Mouse (Mus musculus): Measurements from ENCODE around the gene Phactr2. TPM values are rescaled to one million over a fixed set of nuclear protein-coding genes. Genes with fewer than 3 reads are reported as not detected.

Phactr2 gene
- total and polyA plus RNA-seq, 3 experiments: 0.08 to 0.49 (median 0.31) TPM

GRCm38 (mm10) chr10:13333781-13334180, 140.4 kb downstream of the Phactr2 start:
- no peaks in the 10 kb centered on the region for H3K36me3 ChIP-seq (replicated peaks in 1 of 2; ENCODE audit: control insufficient read depth in 1 of 2, insufficient read depth in 1 of 2, low read length in 1 of 2)
- no peaks in the 10 kb centered on the region for H3K9me3 ChIP-seq (replicated peaks; ENCODE audit: low read length)
- H3K27ac ChIP-seq (ENCODE audit: insufficient read depth, low read depth): no peak overlapping the region
- no peak overlapping the region for H3K4me2 ChIP-seq (ENCODE audit: insufficient read depth, low read depth, poor library complexity, severe bottlenecking)
- no peaks in the 10 kb centered on the region for H3K79me2 ChIP-seq (replicated peaks; ENCODE audit: control insufficient read depth, extremely low read depth, insufficient read depth, poor library complexity, severe bottlenecking)
- no peak for DNase-seq (ENCODE audit: extremely low read depth)
- dilution Hi-C loops (cut with MboI; ENCODE audit: extremely low pct_ligation_motif_present, extremely low pct_unique_long_range_greater_than_20kb, low sequenced_read_pairs): no loop called here
- no peaks in the 10 kb centered on the region for H3K27me3 ChIP-seq (replicated peaks)
- TF ChIP-seq MAFK (IDR thresholded peaks at IDR 0.05; ENCODE audit: insufficient replicate concordance, low read length) (no peak), JUN (IDR thresholded peaks at IDR 0.05; ENCODE audit: insufficient read depth, low read depth, low read length) (no peak), BHLHE40 (IDR thresholded peaks at IDR 0.05; ENCODE audit: low read depth, low read length) (no peak), MYC (IDR thresholded peaks at IDR 0.05; ENCODE audit: low read depth, low read length) (no peak)
- H3K4me3 ChIP-seq (replicated peaks in 1 of 3; ENCODE audit: low read depth in 2 of 3, low read length in 2 of 3, poor library complexity in 1 of 3): no peak overlapping the region
- in situ Hi-C loops (cut with MboI; ENCODE audit: low pct_ligation_motif_present, low pct_unique_long_range_greater_than_20kb, low sequenced_read_pairs): no loop called here
- no peak overlapping the region for H3K9ac ChIP-seq (ENCODE audit: insufficient read depth, low read depth)
- H3K4me1 ChIP-seq (ENCODE audit: control insufficient read depth in 1 of 2, insufficient read depth in 2 of 2): no peaks in the 10 kb centered on the region

- no peaks in the 10 kb centered on the region for H3K9me3 ChIP-seq (replicated peaks; ENCODE audit: low read length)
- in situ Hi-C loops (cut with MboI; ENCODE audit: low pct_ligation_motif_present, low pct_unique_long_range_greater_than_20kb, low sequenced_read_pairs): no loop called here
- dilution Hi-C loops (cut with MboI; ENCODE audit: extremely low pct_ligation_motif_present, extremely low pct_unique_long_range_greater_than_20kb, low sequenced_read_pairs): no loop called here
- H3K9ac ChIP-seq (ENCODE audit: insufficient read depth, low read depth): no peak overlapping the region
- no peak overlapping the region for H3K4me3 ChIP-seq (replicated peaks in 1 of 3; ENCODE audit: low read depth in 2 of 3, low read length in 2 of 3, poor library complexity in 1 of 3)
- no peak for TF ChIP-seq TCF12 (IDR thresholded peaks at IDR 0.05; ENCODE audit: low read depth, low read length)
- TF ChIP-seq SIN3A (IDR thresholded peaks at IDR 0.05; ENCODE audit: low read length): no peak
- no peak for DNase-seq (ENCODE audit: extremely low read depth)
- no peaks in the 10 kb centered on the region for H3K4me1 ChIP-seq (ENCODE audit: control insufficient read depth in 1 of 2, insufficient read depth in 2 of 2)
- H3K27ac ChIP-seq (ENCODE audit: insufficient read depth, low read depth): no peak overlapping the region
- H3K79me2 ChIP-seq (replicated peaks; ENCODE audit: control insufficient read depth, extremely low read depth, insufficient read depth, poor library complexity, severe bottlenecking): no peaks in the 10 kb centered on the region
- no peak overlapping the region for H3K4me2 ChIP-seq (ENCODE audit: insufficient read depth, low read depth, poor library complexity, severe bottlenecking)
- H3K36me3 ChIP-seq (replicated peaks in 1 of 2; ENCODE audit: control insufficient read depth in 1 of 2, insufficient read depth in 1 of 2, low read length in 1 of 2): no peaks in the 10 kb centered on the region
- no peaks in the 10 kb centered on the region for H3K27me3 ChIP-seq (replicated peaks)
Measured at GRCm38 (mm10) chr10:13332985-13333384, 141.2 kb downstream of the Phactr2 start.

- no peak overlapping the region for H3K4me3 ChIP-seq (replicated peaks in 1 of 3; ENCODE audit: low read depth in 2 of 3, low read length in 2 of 3, poor library complexity in 1 of 3)
Measured at GRCm38 (mm10) chr10:13331405-13332032, 142.7 kb downstream of the Phactr2 start.

More at GRCm38 (mm10) chr10:13331405-13332032, 142.7 kb downstream of the Phactr2 start:
- Histone ChIP-seq H3K36me3 (replicated peaks in 1 of 2; ENCODE audit: control insufficient read depth in 1 of 2, insufficient read depth in 1 of 2, low read length in 1 of 2) (no peaks in the 10 kb centered on the region), H3K9me3 (replicated peaks; ENCODE audit: low read length) (no peaks in the 10 kb centered on the region), H3K4me1 (ENCODE audit: control insufficient read depth in 1 of 2, insufficient read depth in 2 of 2) (no peaks in the 10 kb centered on the region), H3K4me2 (ENCODE audit: insufficient read depth, low read depth, poor library complexity, severe bottlenecking) (no peak overlapping the region), H3K79me2 (replicated peaks; ENCODE audit: control insufficient read depth, extremely low read depth, insufficient read depth, poor library complexity, severe bottlenecking) (no peaks in the 10 kb centered on the region), H3K27me3 (replicated peaks) (no peaks in the 10 kb centered on the region), H3K9ac (ENCODE audit: insufficient read depth, low read depth) (no peak overlapping the region), H3K27ac (ENCODE audit: insufficient read depth, low read depth) (no peak overlapping the region)
- in situ Hi-C loops (cut with MboI; ENCODE audit: low pct_ligation_motif_present, low pct_unique_long_range_greater_than_20kb, low sequenced_read_pairs) (no loop called here), dilution Hi-C loops (cut with MboI; ENCODE audit: extremely low pct_ligation_motif_present, extremely low pct_unique_long_range_greater_than_20kb, low sequenced_read_pairs) (no loop called here)
- DNase-seq (ENCODE audit: extremely low read depth): no peak
- no peak for TF ChIP-seq MYC (IDR thresholded peaks at IDR 0.05; ENCODE audit: low read depth, low read length)
- no peak for TF ChIP-seq ETS1 (conservative IDR thresholded peaks at IDR 0.05; ENCODE audit: low read depth, low read length)
